Mouse (Mus musculus) layer of hippocampus, adult 9-11 months (tissue): ENCODE data around the gene Clec4g.
"Not testable (repeated sequence)": the region's sequence is repeated elsewhere in the genome, so short reads cannot be mapped to it uniquely, and the experiment has no call there.

Experiments used
- DNase-seq: peaks from one replicate; pipeline ENCODE4 v3.0.0; 2022

Gene Clec4g

DNA sequence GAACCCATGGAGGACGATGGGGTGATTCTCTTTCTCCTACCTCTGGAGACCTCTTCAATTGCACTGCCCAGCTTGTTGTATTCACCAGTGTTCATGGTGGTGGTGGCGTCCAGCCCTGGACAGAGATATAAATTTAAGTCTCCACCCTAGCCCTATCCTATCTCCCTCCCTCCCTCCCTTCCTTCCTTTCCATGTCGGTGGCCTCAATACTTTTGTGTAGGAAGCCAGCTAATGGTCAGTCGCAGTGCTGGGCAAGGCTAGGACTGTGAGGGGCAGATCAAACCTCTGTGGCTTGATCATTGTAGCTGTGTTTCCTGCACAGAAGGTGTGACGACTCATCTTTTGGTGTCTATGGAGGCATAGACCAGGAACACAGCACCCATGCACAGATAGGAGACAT lies at the start of gene Clec4g:
Gene Clec4g (minus strand): TSS at position 101 of the 400 bp plus-strand sequence.
- DNase-seq, result no peak

DNA sequence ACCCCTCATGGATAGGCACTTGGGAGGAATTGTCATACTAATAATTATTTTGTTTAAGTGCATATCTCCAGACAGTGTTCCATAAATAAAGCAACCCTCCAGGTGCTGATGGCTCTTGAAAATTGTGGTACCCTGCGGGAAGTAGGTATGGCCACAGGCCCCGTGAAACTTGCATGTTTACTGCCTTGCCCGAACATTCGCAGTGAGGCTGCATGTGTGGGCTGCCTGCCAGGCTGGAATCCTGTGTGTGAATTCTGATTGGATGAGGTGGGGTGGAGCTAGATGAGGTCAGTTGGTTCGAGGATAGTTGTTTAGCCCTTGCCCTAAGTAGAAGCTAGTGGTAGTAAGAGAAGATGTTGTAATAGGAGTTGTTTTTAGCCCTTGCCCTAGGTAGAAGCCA lies 48.2 kb upstream of the Clec4g start:
- DNase-seq, result not testable (repeated sequence)

DNA sequence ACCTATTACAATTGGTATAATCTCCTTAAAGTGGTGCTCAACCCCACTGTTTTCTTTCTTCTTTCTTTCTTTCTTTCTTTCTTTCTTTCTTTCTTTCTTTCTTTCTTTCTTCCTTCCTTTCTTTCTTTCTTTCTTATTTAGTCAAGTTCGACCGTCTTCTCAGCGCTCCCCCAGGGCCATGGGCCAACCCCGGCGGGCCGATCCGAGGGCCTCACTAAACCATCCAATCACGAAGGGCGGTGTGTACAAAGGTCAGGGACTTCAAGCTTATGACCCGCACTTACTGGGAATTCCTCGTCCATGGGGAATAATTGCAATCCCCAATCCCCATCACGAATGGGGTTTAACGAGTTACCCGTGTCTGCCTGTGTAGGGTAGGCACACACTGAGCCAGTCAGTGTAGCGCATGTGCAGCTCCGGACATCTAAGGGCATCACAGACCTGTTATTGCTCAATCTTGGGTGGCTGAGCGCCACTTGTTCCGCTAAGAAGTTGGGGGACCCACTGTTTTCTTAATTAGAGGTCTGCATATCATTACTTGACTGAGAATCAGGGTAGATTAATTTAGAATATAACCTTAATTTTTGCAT lies 33.9 kb upstream of the Clec4g start:
- no peak for DNase-seq

DNA sequence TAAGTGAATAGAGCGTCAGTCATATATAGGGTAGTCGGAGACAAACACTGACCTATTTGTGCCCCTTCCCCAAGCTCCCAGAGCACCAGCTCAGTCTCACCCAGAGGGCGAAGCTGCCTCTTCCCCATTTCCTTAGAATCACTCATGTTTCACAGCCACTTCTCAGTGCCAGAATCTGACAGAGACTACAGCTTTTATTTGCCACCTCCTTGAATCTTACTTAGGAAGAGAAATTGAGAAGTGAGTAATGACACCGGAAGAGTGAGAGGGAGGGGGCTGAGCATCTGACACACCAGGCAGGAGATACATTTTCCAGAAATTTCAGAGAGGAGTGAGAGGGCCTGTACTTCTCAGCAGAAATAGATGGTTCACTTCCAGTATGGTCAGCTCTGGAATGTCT lies 28.3 kb upstream of the Clec4g start, which contains the start of gene Cd209a:
Gene Cd209a (minus strand): TSS at position 224 of the 400 bp plus-strand sequence.
- DNase-seq, result no peak

DNA sequence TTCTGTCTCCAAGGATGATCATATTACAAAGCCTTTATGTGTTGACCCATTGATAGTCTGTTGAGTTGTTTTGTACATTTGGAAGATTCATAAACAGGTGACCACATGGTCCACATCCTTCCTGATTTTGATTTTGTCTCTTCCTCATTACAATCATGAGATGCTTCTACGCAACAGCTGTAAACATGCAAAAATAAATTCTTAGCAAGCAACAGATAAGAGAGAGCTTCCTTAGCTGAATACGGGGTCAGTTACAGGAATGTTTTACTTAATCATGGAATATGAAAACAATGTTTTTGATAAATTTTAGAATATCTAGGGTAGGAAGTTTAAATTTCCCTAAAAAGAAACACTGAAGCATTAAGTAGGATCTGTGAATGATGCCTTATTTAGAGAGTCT lies 16.5 kb upstream of the Clec4g start:
- no peak for DNase-seq

DNA sequence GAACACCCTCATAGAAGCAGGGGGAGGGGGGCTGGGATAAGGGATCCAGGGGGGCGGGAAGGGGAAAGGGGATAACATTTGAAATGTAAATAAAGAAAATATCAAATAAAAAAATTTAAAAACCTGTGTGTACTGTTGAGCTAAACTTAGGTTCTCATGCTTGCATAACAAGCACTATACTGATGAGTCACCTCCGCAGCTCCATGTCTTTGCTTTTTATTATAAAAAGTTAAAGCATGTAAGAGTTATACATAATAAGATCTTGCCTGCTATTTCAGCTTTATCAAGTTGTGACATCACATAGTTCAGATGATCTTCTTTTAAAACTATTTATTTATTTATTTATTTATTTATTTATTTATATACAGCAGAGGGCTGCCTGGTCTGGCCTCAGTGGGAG lies 15.1 kb upstream of the Clec4g start:
- no peak for DNase-seq

DNA sequence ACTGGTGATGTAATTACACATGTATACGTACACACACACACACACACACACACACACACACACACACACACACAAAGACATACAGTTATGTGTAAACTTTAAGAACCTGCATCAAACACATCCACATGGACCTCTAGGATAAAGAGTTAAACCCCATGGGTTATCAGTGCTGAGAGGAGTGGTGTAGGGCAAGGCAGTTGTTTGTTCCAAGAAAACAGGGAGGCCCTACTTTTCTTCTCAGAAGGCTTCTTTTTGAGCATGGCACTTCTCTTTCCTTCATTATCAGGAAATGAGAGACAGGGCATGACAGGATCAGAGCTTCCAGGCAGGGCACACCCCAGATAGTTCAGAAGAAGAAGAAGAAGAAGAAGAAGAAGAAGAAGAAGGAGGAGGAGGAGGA lies 13.6 kb upstream of the Clec4g start:
- DNase-seq, result no peak

DNA sequence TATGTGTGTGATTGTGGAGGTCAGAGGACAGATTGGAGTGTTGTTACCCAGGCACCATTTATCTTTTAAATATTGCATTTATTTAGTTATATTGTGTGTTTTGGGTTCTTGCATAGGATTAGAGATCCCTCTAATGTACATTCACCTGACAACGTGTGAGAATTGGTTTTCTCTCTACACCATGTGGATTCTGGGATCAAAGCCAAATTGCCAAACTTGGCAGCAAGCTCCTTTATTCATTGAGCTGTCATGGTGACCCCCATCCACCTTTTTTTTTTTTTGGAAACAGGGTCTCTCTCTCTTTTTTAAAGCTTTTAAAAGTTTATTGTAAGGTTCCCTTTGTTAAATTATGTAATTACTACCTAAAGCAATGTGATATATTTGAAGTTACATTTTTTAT lies 590 bp upstream of the Clec4g start:
- no peak for DNase-seq

DNA sequence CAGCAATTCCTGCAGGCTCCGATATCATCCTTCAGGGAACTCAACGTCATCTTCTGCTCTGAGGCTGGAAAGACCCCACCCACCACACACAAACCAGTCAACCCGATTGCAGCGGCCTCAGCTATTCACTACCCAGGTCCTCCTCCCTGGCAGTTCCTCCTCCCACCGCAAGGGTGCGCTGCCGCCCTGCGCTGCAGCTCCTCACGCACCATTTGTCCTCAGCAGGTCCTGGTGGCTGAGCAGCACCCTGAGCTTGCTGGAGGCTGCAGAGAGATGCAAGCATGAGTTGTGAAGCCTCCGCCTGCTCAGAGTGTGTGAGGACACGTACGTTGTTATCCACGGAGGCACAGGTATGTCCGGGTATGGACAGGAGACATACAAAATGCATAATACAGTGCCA lies 1.9 kb downstream of the Clec4g start:
- peak; percentile 28 for DNase-seq

DNA sequence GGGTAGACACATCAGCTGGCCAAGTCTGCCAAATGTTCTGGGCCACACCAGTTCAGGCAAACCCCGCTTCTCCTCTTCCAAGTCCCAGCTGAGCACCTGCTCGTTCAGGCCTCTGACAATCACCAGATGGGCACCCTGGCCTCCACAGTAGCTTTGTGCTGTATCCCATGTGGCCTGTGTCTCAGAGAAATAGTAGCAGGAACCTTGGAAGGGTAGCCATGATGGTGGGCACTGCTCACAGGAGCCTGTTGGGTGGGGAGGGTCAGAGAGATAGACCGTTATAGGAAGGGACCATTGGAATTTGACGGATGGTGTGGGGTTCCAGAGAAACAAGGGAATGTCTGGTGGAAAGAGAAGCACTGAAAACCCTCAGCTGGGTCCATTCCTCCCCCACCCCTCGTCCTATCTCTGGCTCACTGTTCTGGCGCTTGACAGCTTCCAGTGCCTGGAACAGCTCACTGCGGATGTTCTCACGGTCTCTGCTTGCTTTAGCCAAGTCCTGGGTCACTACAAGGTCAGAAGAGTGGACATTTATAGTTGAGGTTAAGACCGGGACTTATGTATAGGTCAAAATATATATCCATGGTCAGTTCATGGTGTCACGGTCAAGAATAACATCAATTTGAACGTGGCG lies 3.0 kb downstream of the Clec4g start:
- DNase-seq, result no peak

DNA sequence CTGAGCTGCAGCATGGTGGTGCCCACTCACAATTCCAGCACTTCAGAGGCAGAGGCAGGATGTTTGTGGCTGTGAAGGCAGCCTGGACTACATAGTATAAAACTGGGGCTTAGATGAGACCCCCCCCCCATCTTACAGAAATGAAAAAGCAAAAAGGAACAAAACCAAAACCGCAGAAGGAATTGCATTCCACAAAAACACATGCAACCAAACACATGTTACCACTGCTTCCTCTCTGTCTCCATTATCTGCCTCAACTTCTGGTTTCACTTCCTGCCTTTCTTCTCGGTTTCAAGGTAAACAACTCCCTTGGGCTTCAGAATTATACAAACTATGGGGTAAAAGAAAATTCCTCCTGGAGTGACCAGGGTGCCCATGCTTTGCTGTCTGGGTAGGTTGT lies 8.8 kb downstream of the Clec4g start:
- no peak for DNase-seq

DNA sequence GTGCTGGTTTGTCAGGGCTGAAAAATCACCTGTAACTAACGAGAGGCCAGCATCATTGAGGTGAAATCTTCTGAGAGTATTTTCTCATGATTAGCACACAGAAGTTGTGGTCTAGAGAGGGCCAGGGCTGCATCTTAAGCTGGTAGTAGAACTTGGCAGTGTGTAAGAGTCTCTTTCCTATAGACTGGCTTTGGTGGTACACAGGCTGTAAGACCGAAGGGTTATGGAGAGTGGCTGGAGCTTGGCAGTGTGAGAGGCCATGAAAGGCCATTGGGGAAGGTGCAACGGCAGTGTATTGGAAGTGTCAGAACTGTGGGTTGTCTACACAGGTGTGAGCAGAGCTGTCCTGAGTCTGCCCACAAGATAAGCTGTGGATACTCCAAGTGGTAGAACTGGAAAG lies 10.1 kb downstream of the Clec4g start:
- no peak for DNase-seq

DNA sequence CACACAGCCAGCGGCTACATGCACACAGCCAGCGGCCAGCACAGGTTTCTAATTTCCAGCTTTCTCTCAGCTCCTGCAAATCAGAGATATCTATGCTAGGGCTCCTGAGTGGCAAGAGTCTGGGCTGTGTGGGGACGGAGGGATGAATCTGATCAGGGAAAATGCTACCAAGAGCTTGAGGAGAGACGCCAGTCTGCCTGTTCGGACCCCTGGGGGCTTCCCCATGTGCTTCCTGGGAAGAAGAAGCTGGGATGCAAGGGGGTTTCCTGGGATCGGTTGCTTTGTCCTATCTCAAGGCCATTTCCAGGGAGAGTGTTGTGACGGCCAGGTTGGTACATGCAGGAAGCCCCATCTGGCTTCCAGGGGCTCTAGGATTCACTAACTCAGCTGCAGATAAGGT lies 12.8 kb downstream of the Clec4g start:
- DNase-seq, result no peak

DNA sequence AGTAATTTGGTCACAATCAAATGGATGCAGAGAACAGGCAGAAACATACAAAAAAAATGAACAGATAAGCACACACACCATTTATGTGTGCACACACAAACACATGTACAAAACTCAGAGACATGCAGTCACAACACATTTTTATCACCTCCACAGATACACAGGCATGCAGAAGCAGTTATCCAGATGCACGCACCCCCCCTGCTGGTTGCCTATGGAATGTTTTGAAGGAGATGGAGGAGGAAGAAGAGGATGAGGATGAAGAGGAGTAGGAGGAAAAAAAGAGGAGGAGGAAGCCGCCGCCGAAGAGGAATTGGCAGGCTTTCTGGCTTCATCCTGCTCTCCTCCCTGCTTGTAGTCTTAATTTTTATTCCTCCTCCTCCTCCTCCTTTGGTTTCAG lies 14.7 kb downstream of the Clec4g start:
- DNase-seq, result no peak

DNA sequence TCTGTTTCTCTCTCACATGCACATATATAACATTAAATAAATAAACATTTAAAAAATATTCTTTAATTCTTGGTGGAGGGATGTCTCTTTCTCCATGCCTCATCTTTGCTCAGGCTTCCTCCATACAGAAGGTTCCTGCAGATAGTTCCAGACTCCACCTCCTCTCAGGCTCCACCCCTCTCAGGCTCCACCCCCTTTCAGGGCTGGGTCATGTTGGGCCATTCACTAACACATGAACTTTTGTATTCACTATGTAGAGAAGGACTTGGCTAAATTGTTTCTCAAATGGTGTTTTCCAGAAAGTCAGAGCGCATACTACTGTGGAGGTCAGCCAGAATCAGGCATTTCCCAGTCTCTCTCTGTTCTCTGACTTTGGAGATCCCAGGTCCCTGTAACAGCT lies 19.0 kb downstream of the Clec4g start:
- no peak for DNase-seq

DNA sequence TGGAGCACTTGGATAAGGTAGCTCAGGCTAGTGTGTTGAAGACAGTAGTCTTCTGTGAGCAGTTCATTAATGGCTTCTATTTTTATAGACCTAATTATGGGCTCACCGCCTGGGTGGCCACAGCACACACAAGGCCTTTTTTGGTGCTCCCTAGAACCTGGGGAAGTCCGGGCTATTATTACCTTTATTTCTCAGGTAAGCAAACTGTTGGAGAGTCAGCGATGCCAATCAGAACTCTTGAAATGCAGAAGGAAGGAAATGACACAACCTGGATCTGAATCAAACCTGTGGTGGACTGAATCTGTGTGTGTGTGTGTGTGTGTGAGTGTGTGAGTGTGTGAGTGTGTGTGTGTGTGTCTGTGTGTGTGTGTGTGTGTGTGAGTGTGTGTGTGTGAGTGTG lies 26.3 kb downstream of the Clec4g start, which contains the start of gene Fcer2a:
Gene Fcer2a (minus strand): TSS at position 55 of the 400 bp plus-strand sequence.
- DNase-seq, result no peak

DNA sequence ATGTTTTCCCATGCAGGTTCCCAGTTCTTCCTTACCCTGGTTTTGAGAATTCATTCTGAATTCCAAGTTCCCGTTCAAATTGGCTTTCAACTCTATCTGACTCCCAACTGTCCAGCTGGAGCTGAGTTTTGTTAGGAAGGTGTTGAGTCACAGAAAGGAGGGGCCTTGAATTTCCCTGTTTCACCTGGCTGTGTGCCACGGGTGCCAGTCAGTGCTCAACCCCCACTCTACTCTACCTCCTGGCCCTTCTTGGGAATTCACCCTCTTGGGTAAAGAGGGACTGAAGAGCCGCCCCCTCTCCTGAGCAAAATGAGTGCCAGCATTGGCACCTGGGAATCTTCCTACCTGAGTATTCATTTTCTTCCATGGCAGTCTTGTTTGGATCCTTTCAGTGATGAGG lies 29.7 kb downstream of the Clec4g start:
- DNase-seq, result no peak

DNA sequence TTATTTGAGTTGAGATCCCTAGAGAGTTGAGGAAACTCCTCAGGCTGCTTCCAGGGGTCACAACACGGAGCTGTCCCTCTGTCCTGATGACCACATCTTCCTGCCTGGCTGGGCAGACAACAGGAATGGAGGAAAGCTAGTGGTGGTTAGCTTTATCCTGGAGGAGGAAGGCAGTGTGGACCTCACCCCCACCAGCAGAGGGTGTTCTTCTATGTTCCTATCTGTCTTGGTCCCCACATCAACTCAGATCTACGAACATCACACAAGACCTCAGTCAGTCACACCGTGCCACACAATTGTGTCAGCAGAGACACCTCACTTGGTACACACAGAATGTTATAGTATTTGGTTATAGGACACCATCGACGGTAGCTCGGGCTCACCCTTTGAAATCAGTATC lies 32.9 kb downstream of the Clec4g start:
- DNase-seq, result no peak

DNA sequence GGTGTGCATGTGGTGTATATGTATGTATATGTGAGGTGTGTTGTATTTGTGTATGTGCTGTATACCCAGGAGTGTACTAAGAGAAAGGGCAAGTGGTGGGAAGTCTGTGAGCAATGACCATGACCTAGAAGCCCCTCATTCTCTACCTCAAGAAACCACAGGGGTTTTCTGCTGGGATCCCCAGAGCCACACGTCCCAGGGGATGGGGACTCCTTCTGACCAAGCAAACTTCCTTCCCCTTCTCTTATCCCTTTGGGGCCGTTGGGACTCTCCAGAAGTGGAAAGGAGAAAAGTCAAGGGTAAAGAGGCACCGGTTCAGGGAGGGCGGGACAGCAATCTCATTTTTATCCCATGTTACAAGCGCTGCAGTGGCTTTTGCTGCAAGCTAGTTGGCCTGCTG lies 35.0 kb downstream of the Clec4g start:
- no peak for DNase-seq

DNA sequence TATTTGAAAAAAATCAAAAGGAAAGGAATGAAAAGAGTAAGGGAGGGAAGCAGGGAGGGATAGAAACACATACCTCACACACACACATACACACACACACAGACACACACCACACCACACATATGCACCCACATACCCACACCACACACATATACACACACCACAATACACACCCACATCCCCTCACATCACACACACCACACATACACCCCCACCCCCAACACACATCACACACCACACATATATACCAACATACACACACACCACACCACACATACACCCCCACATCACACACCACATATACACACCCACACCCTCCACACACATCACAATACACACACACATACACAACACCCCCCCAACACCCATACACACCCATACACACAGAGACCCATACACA lies 35.9 kb downstream of the Clec4g start:
- no peak for DNase-seq

DNA sequence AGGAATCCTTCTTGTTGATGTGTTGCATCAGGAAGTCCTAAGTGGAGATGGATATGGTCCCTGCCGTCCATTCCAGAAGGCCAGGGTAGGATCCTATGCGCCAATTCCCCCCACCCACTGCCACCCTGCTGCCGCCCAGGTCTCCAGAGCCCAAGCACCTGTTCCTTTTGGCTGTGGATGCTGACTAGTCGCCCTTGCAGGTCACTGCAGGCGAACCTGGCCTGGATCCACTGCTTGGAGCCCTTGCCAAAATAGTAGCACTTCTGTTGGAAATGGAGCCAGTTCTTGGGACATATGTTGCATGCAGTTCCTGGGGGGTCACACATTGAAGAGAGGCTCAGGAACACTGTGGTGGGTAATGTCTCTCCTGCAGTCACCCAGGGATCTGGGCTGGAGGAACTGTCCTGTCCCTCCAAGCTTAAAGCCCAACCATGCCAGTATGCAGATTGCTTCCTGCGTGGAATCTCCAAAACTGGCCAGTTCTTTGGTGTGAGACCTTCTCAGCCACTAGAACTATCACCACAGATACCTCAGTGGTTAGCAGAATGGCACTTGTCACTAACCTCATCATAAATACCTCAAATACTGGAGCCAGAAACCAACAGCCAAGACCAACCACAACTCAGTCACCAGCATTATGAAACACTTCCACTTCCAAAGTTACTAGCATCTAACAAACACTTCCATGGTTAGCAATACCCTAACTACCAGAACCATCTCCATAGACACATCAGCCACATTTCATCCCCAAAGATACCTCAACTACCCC lies 36.9 kb downstream of the Clec4g start:
- DNase-seq, result no peak

DNA sequence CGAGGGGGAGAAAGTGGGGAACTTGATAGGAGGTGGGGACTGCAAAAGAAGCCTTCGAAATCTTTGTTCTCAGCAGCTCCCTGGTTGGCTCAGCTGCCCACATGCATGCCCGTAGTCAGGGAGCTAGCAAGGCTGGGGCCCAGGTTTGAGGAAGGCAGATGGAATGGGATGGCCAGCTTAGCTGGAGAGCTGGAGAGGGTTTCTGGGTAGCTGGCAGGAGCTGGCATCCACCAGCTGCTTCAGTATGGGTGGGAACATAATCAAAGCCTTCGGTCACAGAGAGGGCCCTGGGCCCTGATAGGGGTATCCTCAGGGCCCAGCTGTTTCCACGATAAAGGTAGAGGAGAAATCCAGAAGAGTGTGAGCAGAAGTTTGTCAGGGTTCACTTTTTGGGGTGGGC lies 38.0 kb downstream of the Clec4g start:
- no peak for DNase-seq

DNA sequence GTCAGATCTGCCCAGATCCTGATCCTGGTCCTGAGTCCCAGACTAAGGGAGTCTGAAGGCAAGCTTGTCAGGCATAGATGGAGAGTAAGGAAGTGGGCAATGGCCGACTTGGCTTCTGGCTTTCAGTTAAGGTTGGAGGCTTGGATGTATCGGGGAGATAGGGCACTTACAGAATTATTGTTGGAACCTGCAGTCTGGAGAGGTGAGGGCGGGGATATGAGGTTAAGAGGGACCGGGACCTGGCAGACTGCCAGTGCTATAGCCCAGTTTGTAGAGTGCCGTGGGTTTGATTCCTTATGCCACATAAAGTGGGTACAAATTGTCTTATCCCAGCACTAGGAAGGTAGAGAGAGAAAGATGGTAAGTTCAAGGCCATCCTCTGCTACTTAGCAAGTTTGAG lies 40.8 kb downstream of the Clec4g start:
- no peak for DNase-seq

DNA sequence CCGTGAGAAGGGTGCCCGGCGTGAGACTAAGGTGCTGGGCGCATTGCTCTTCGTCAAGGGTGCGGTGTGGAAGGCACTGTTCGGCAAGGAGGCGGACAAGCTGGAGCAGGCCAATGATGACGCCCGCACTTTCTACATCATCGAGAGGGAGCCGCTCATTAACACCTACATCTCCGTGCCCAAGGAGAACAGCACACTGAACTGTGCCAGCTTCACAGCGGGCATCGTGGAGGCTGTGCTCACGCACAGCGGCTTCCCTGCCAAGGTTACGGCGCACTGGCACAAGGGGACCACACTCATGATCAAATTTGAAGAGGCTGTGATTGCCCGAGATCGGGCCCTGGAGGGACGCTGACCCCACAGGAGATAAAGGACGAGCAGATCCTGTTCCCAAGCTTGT lies 41.2 kb downstream of the Clec4g start:
- no peak for DNase-seq
